Mouse (Mus musculus) megakaryocyte, embryonic 14.5 days (primary cell): ENCODE data around the gene Rad51ap2.

Experiments used
- FLI1 ChIP-seq: IDR thresholded peaks from 2 replicates; pipeline ENCODE4 v1.6.1; 2012; ENCODE audit warnings: low read length, inconsistent platforms, mixed read lengths
- GATA1 ChIP-seq: IDR thresholded peaks from 3 replicates; pipeline ENCODE4 v1.6.1; 2012; ENCODE audit warnings: mixed read lengths, low read length, inconsistent platforms, borderline replicate concordance

DNA sequence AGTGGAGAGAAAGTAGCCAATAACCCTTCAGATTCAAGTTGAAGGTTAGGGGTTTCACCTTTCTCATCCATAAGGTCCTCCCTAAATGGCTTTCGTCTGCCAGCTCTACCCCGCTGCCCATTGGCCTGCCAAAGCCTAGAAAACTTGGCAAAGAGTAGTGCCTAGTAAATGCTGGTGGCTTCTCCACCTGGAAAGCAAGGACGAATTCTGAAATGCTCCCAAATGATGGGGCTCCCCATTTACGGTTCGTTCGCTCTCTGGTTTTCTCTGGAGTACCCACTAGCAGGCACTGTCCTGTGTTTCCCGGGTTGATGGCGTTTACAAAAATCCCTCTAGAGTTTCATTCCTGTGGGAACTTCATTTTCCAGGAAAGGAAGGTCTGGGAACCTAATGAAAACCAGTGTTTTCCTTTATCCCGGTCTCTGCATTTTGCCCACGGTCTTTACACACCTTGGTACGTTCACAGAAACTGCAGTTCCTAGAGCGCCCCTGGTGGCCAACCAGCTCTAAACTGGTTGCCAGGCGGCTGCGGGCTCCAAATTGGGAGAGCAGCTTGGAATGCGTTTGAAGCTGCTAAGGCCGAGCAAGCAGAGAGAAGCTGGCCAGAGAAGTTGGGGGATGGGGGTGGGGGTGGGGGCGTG is 18.5 kb upstream of the Rad51ap2 start:
- TF ChIP-seq GATA1 (no peak), FLI1 (no peak)
